Mouse (Mus musculus): ENCODE results near the gene U2af2.

GRCm38 (mm10) chr7:5037026-5037425 lies 24.9 kb upstream of the U2af2 start:
- TF ChIP-seq MYOD1 (IDR thresholded peaks at IDR 0.05; ENCODE audit: control insufficient read depth, insufficient read length, low read depth), result no peak
- no peak for TF ChIP-seq CTCF (IDR thresholded peaks at IDR 0.05; ENCODE audit: control insufficient read depth, insufficient read depth, insufficient read length)
